Mouse (Mus musculus) olfactory bulb, adult 2 months (tissue): ENCODE measurements at regions not wholly inside any gene's neighbourhood (a gene's known extent, or its start where the extent isn't known, plus 50 kb on each side); places are given as distances from the start of the nearest gene placed in this dataset.

Source experiments
- H3K27ac ChIP-seq: fragments of 200-500 bp; 2 replicates; pipeline ENCODE4 v1.5.1; 2012; ENCODE audit warnings: low read depth, low read length; ENCODE audit not compliant: insufficient read depth
- H3K4me1 ChIP-seq: fragments of 200-500 bp; 2 replicates; pipeline ENCODE4 v1.6.1; 2012; ENCODE audit warnings: low read length; ENCODE audit not compliant: control insufficient read depth, insufficient read depth
- H3K4me3 ChIP-seq: fragments of 200-500 bp; 2 replicates; pipeline ENCODE4 v1.5.1; 2012; ENCODE audit warnings: mild to moderate bottlenecking, low read depth, low read length, moderate library complexity; ENCODE audit not compliant: insufficient read depth
- CTCF ChIP-seq: fragments of 200-500 bp; IDR thresholded peaks from 2 replicates; pipeline ENCODE4 v1.5.1; 2012; ENCODE audit warnings: low read depth, mild to moderate bottlenecking, low read length, moderate library complexity; ENCODE audit not compliant: insufficient read depth
- POLR2A ChIP-seq: fragments of 200-500 bp; IDR thresholded peaks from 2 replicates; pipeline ENCODE4 v1.6.1; 2012; ENCODE audit warnings: mild to moderate bottlenecking, low read depth, low read length, moderate library complexity; ENCODE audit not compliant: insufficient read depth
- WGBS: fragments of 180-500 bp; shearing (Covaris S2); methylation state at CpG from one replicate; pipeline ENCODE4 v1.1.7; 2018; 5-methylcytosine and 5-hydroxymethylcytosine counted together

DNA sequence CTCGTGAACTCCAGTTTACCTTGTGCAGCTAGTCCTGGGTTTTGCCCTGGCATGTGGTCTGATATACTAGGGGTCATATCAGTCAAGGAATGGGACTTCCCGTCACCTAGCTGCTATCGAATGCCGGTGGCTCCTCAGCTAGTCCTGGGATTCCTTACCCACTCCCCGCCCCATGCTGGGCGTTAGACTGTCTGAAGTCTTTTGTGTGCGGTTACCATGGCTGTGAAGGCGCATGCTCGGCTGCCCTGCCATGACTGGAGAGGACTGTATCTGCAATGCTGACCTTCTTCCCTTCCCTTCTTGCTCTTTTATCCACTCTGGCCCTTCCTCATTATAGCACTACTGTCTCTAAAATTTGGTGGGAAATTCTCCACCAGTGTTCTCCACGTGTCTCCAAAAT is 210.3 kb upstream of the Pfn2 start:
- 51% methylated on average over 10 of the region's 10 CpGs for WGBS
- no peak overlapping the region for H3K4me3 ChIP-seq
- H3K27ac ChIP-seq, result no peak overlapping the region
- H3K4me1 ChIP-seq, result no peaks in the 10 kb centered on the region
- TF ChIP-seq POLR2A, result no peak
- TF ChIP-seq CTCF, result no peak

DNA sequence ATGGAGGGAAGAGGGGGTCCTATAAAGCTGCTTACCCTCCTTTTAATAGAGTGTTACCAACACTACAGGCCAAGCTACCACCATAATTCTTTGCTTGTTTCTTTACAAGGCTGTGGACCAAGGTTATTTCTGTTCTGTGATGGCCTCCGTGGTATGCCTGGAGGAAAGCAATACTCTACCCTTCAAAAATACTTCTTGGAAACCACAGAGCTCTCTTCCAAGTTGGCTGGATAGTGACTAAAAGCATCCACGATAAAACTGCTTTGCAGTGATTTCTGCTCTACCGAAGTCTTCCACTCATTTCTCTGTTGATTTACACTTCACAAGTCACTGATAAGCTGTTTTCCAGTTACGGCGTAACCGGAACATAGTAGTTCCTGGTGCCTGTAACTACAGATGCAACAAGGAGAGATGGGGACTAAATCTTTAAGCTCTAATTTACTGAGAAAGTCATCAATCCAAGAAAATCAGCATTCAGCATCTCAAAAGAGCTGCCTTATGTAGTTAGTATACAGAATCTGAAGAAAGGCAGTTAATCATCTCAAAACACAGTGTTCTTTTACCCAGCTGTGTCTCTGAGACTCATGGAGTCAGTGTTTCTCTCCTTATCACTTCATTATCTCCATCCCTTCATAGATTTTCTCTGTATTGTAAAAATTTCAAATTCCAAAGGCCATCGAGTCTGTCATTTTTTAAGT is 216.1 kb upstream of the Pfn2 start:
- Histone ChIP-seq H3K27ac (no peak overlapping the region), H3K4me1 (no peaks in the 10 kb centered on the region), H3K4me3 (no peak overlapping the region)
- whole genome bisulfite sequencing, result 90% methylated on average over 7 of the region's 7 CpGs
- TF ChIP-seq POLR2A, result no peak
- TF ChIP-seq CTCF, result no peak

DNA sequence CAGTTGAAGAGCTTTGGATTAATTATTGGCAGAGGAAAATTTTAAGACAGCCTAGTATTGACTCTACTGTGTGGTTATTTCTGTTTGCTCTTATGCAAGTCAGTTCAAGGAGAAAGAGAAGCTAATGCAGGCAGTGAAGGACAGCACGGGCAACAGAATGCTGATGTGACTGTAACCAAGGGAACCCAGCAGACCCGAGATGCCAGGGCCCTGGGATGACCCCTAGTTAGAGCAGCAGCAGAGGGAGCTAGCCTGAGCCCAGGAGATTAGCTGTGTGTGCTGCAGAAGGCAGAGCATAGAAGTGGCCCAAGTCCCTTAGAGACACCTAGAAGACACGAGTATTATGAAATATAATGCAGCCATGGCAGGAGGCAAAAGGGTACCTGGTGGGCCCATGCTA is 223.7 kb upstream of the Pfn2 start:
- WGBS, result 67% methylated on average over 3 of the region's 3 CpGs
- no peak overlapping the region for H3K27ac ChIP-seq
- TF ChIP-seq POLR2A, result no peak
- TF ChIP-seq CTCF, result no peak
- no peak overlapping the region for H3K4me3 ChIP-seq
- H3K4me1 ChIP-seq, result no peaks in the 10 kb centered on the region

DNA sequence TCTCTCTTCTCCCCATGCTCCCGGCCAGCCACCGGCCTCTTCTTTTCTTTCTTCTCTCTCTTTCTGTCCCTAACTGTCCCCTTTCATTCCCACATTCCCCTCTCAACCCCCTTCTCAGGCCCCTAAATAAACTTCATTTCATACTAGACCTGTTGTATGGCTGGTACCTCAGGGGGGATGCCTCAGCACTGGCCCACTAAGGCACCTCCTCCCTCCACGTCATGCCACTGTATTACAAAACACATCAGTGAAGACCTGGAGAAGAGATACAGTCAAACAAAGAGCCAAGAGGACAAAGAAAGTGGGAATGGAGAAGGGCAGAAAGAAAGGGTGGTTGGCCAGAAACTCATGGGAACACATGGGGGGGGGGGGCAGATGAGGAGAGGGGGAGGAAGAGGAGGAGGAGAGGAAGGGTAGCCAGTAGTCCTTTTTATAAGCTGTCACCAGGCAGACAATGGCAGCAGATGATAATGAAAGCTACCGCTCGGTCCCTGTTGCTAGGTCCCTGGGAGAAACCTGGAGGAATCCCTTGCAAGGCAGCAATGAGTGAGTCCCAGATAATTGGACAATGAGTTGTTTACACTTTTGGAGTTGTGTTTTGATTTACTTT is 224.5 kb upstream of the Pfn2 start:
- Histone ChIP-seq H3K4me3 (no peak overlapping the region), H3K4me1 (no peaks in the 10 kb centered on the region), H3K27ac (no peak overlapping the region)
- no peak for TF ChIP-seq CTCF
- no peak for TF ChIP-seq POLR2A
- WGBS, result 76% methylated on average over 5 of the region's 5 CpGs

DNA sequence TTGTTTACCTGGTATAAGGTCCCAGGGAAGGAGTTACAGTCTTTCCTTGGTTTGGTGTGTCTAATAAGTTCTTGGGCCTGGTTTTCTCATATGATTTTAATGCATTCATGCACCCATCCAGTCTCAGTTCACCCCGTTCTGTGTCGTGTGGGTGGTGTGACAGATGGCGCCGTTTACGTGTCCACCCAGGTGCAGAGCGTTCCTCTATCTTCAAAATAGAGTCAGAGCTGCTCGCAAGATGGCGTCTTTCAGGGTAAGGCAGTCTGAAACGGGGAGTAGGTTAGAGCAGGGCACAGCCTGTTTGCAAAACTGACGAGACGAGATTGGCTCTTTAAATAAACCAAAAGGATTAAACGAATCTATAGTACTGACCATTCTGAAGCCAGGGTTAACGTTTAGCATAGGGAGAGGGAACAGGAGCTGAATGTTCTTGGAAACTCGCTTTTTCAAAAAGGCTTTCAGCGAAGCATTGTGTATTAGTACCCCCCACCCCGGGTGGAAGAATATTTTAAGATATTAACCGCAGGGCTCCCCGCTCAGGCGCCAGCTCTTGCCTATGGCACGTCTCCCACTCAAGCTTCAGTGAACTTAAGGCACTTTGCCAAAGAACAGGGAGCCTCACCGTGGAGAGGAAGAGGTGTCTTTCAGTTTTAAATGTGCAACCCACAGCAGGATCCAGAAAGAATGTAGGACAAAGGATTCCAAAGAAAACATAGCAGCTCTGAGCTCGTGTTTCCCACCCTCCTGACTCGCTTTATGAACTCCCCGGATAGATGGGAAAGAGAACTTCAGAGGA is 241.7 kb upstream of the Pfn2 start:
- 51% methylated on average over 24 of the region's 24 CpGs for WGBS
- Histone ChIP-seq H3K4me1 (0 out of 2 replicates have a peak, but pooled peaks cover 2% of the 10 kb centered on the region), H3K4me3 (no peak overlapping the region), H3K27ac (no peak overlapping the region)
- TF ChIP-seq CTCF, result no peak
- TF ChIP-seq POLR2A, result no peak

DNA sequence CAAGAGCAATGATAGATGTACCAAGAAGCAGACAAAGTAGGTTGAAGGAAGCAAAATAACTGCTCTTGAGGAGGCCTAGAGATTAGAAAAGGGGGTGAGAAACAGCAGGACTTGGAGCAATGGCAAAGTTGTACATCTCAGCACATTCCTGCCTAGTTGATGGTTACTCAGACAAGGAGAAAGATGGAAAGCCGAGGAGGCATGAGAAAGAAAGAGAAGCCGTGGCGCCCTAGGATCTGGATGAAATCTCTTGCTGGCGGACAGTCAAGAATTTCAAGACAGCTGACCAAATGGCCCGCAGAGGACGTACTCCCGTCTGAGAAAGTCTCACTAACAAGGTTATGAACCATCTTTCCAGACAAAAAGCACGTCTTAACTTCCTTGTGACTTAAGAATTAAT is 242.5 kb upstream of the Pfn2 start:
- no peak overlapping the region for H3K4me3 ChIP-seq
- 0 out of 2 replicates have a peak, but pooled peaks cover 2% of the 10 kb centered on the region for H3K4me1 ChIP-seq
- TF ChIP-seq POLR2A, result no peak
- no peak for TF ChIP-seq CTCF
- H3K27ac ChIP-seq, result no peak overlapping the region
- WGBS, result 88% methylated on average over 8 of the region's 8 CpGs

DNA sequence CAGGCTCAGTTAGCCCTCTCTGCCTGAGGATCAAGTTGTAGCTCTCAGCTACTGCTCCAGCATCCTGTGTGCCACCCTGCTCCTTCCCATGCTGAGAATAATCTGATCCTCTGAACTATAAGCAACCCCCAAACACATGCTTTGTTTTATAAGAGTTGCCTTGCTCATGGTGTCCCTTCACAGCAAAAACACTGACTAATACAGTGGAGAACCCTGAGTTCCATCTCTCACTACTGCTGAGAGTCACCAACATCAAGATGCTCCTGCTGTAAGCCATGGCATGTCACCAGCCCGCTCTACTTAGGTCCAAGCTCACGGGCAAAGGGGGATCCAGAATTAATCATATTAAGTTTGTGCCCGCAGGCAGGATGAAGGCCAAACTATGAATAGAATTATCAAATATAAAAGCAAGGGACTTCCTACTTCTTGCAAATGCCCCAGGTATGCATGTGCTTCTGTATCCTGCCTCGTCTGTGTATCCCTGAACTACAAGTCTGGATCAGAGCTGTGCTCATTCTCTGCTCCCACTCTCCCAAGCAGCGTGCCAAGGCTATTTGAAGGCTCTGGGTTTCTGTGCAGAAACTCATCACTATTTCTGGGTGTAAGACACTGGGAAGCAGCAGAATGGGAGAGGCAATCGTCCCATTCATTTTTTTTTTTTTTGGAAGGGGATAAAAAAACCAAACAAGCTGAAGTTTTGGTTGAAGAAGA is 243.7 kb upstream of the Pfn2 start:
- 83% methylated on average over 6 of the region's 6 CpGs for WGBS
- Histone ChIP-seq H3K4me1 (0 out of 2 replicates have a peak, but pooled peaks cover 2% of the 10 kb centered on the region), H3K27ac (no peak overlapping the region), H3K4me3 (no peak overlapping the region)
- TF ChIP-seq POLR2A (no peak), CTCF (no peak)

DNA sequence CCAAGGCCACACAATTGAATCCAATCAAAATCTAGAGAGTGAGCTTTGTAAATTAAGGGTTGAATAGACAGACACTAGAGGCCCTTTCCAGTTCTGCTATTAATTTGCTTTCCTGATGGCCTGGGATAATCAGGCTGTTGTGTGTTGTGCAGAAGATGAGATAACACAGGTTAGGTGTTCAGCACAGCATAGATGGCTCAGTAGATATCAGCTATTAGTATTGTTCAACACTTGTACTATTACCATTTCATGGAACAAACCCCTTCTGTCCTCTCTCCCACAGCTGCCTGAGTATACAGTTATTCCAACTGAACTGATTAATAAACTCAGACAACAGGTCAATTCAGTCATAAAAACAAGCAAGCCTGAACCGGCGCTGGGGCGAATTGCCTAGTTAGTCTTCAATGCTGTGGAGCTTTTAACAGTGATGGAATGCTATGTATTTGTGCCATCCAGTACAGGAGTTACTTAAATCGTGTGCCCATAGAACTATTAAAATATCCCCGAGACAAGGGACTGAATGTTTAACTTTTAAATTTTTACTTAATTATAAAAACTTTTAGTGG is 263.1 kb upstream of the Pfn2 start:
- H3K4me1 ChIP-seq, result peaks cover 4% of the 10 kb centered on the region
- no peak overlapping the region for H3K27ac ChIP-seq
- 84% methylated on average over 5 of the region's 5 CpGs for WGBS
- TF ChIP-seq CTCF (no peak), POLR2A (no peak)
- no peak overlapping the region for H3K4me3 ChIP-seq

DNA sequence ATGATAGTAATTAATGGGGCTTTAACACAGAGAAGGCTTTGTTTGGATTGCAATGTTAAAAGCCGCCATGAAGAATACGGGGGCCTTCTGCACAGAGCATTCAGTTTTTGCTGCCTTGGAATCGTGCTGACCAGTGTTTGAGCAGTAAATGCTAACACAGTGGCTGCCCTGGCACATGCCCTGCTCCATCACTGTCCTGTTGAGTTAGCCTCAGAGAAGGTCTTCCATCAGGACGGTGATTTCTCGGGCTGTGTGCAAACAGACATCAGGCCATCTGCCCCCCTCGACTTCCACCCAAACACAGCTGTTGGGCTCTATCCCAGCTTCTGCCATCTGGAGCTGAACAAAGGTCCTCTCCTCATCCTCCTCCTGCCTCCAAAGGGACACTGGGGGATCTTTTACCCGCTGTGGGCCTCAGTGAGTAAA is 264.6 kb upstream of the Pfn2 start:
- Histone ChIP-seq H3K4me1 (peaks cover 4% of the 10 kb centered on the region), H3K4me3 (no peak overlapping the region), H3K27ac (no peak overlapping the region)
- no peak for TF ChIP-seq CTCF
- TF ChIP-seq POLR2A, result no peak
- 33% methylated on average over 7 of the region's 7 CpGs for WGBS
